Mouse (Mus musculus): ENCODE data around the gene Dpf2. TPM values are rescaled to one million over a fixed set of nuclear protein-coding genes. Genes with fewer than 3 reads are reported as not detected.

Dpf2 gene
- polyA plus RNA-seq, 1 experiment from 2014 or later = 128 TPM

- no peak overlapping the region; the same call in 1 of the 2 replicates for H3K27ac ChIP-seq
Observed at GRCm38 (mm10) chr19:5929634-5930596, 17.1 kb upstream of the Dpf2 start.

GRCm38 (mm10) chr19:5928546-5928945 lies 15.7 kb upstream of the Dpf2 start:
- H3K9me3 ChIP-seq = no peaks in the 10 kb centered on the region
- no peak overlapping the region for H3K4me3 ChIP-seq
- H3K36me3 ChIP-seq = no peaks in the 10 kb centered on the region
- no peak overlapping the region for H3K27ac ChIP-seq
- H3K4me2 ChIP-seq = no peak overlapping the region
- ATAC-seq (ENCODE audit: low FRiP score) = no peak
- H3K27me3 ChIP-seq = peaks cover 8% of the 10 kb centered on the region; the same call in 1 of the 2 replicates
- WGBS = 71% methylated on average over 3 of the region's 3 CpGs
- H3K9ac ChIP-seq = no peak overlapping the region
- peaks cover 29% of the 10 kb centered on the region for H3K4me1 ChIP-seq (replicated peaks)

More at GRCm38 (mm10) chr19:5929634-5930596, 17.1 kb upstream of the Dpf2 start:
- H3K9ac ChIP-seq = no peak overlapping the region
- peaks cover 8% of the 10 kb centered on the region; the same call in 1 of the 2 replicates for H3K27me3 ChIP-seq
- no peaks in the 10 kb centered on the region for H3K36me3 ChIP-seq
- ATAC-seq (ENCODE audit: low FRiP score) = no peak
- 71% methylated on average over 14 of the region's 14 CpGs for WGBS
- no peak overlapping the region for H3K4me3 ChIP-seq
- H3K9me3 ChIP-seq = no peaks in the 10 kb centered on the region
- no peak overlapping the region for H3K4me2 ChIP-seq
- peaks cover 24% of the 10 kb centered on the region for H3K4me1 ChIP-seq (replicated peaks)

- no peaks in the 10 kb centered on the region for H3K9me3 ChIP-seq
- WGBS = 85% methylated on average over 6 of the region's 6 CpGs
Observed at GRCm38 (mm10) chr19:5928104-5928503, 15.3 kb upstream of the Dpf2 start.

GRCm38 (mm10) chr19:5927532-5927931 lies 14.7 kb upstream of the Dpf2 start:
- Histone ChIP-seq H3K4me1 (replicated peaks) (peaks cover 39% of the 10 kb centered on the region), H3K9me3 (no peaks in the 10 kb centered on the region), H3K4me3 (no peak overlapping the region), H3K27ac (no peak overlapping the region), H3K9ac (no peak overlapping the region), H3K36me3 (no peaks in the 10 kb centered on the region), H3K27me3 (peaks cover 8% of the 10 kb centered on the region; the same call in 1 of the 2 replicates), H3K4me2 (no peak overlapping the region)
- 78% methylated on average over 8 of the region's 8 CpGs for WGBS
- ATAC-seq (ENCODE audit: low FRiP score) = no peak

More at GRCm38 (mm10) chr19:5928104-5928503, 15.3 kb upstream of the Dpf2 start:
- Histone ChIP-seq H3K4me1 (replicated peaks) (peaks cover 33% of the 10 kb centered on the region), H3K4me3 (no peak overlapping the region), H3K9ac (no peak overlapping the region), H3K36me3 (no peaks in the 10 kb centered on the region), H3K27ac (no peak overlapping the region), H3K4me2 (no peak overlapping the region), H3K27me3 (peaks cover 8% of the 10 kb centered on the region; the same call in 1 of the 2 replicates)
- no peak for ATAC-seq (ENCODE audit: low FRiP score)

GRCm38 (mm10) chr19:5927026-5927425 lies 14.2 kb upstream of the Dpf2 start:
- no peak for ATAC-seq (ENCODE audit: low FRiP score)
- 74% methylated on average over 11 of the region's 11 CpGs for WGBS
- H3K9me3 ChIP-seq = no peaks in the 10 kb centered on the region
- peaks cover 44% of the 10 kb centered on the region for H3K4me1 ChIP-seq (replicated peaks)
- H3K36me3 ChIP-seq = no peaks in the 10 kb centered on the region
- no peak overlapping the region for H3K27ac ChIP-seq
- H3K27me3 ChIP-seq = peaks cover 10% of the 10 kb centered on the region; the same call in 1 of the 2 replicates
- H3K4me3 ChIP-seq = no peak overlapping the region
- H3K9ac ChIP-seq = no peak overlapping the region
- H3K4me2 ChIP-seq = no peak overlapping the region

DNA sequence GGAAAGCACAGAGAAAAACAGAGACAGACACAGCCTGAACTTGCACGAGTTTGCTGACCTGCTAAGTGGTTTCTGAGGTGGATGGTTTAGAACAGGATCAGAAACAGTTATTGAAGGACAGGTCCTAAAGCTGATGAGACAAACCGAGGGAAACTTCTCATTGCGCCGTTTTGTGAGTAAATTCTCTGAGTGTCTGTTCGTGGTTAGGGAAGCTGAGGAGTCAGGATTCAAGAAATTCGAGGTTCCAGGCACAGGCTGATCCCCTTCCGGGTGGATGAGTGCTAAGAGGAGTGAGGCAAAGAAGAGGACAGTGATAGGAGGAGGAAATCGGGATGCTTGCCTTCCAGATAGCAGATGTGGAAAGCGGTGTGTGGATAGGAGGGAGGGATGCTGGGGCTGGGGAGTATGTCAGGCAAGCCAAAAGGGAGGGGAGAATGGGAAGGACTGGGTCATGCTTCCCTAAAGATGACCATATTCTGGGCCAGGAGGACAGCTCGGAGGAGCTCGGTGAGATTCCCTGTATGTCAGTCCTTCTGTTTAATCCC lies 12.6 kb upstream of the Dpf2 start:
- peak overlapping the region; percentile 83 for H3K9ac ChIP-seq
- peak overlapping the region; percentile 70 for H3K4me3 ChIP-seq
- WGBS = 35% methylated on average over 11 of the region's 11 CpGs
- H3K4me1 ChIP-seq (replicated peaks) = peaks cover 50% of the 10 kb centered on the region
- peak overlapping the region; percentile 85 for H3K27ac ChIP-seq
- peak overlapping the region; percentile 91 for H3K4me2 ChIP-seq
- ATAC-seq (ENCODE audit: low FRiP score) = no peak
- no peaks in the 10 kb centered on the region for H3K9me3 ChIP-seq
- H3K36me3 ChIP-seq = no peaks in the 10 kb centered on the region
- peaks cover 10% of the 10 kb centered on the region; the same call in 1 of the 2 replicates for H3K27me3 ChIP-seq

- peak within 1 kb of the TSS; percentile 83 for H3K9ac ChIP-seq
- H3K27me3 ChIP-seq = peaks cover 10% of the 10 kb centered on the region; the same call in 1 of the 2 replicates
- H3K4me3 ChIP-seq = peak within 1 kb of the TSS; percentile 70
Observed at GRCm38 (mm10) chr19:5924713-5925093, 11.9 kb upstream of the Dpf2 start, which contains the start of gene Cdc42ep2. TSS of gene Cdc42ep2 (minus strand) at chr19:5924816.

GRCm38 (mm10) chr19:5923990-5924712 lies 11.3 kb upstream of the Dpf2 start:
- Histone ChIP-seq H3K36me3 (no peaks in the 10 kb centered on the region), H3K4me1 (replicated peaks) (peaks cover 41% of the 10 kb centered on the region), H3K9me3 (no peaks in the 10 kb centered on the region), H3K4me3 (peak overlapping the region; percentile 70), H3K27me3 (peaks cover 10% of the 10 kb centered on the region; the same call in 1 of the 2 replicates), H3K9ac (peak overlapping the region; percentile 83), H3K27ac (peak overlapping the region; percentile 85), H3K4me2 (peak overlapping the region; percentile 91)
- WGBS = under 1% methylated on average over 38 of the region's 38 CpGs
- ATAC-seq (ENCODE audit: low FRiP score) = peak; percentile 78

More at GRCm38 (mm10) chr19:5924713-5925093, 11.9 kb upstream of the Dpf2 start, which contains the start of gene Cdc42ep2:
- WGBS = 1% methylated on average over 18 of the region's 18 CpGs
- peaks cover 43% of the 10 kb centered on the region for H3K4me1 ChIP-seq (replicated peaks)
- H3K9me3 ChIP-seq = no peaks in the 10 kb centered on the region
- ATAC-seq (ENCODE audit: low FRiP score) = peak; percentile 94
- peak within 1 kb of the TSS; percentile 85 for H3K27ac ChIP-seq
- no peaks in the 10 kb centered on the region for H3K36me3 ChIP-seq
- peak within 1 kb of the TSS; percentile 91 for H3K4me2 ChIP-seq

- H3K9me3 ChIP-seq = no peaks in the 10 kb centered on the region
- no peak for ATAC-seq (ENCODE audit: low FRiP score)
- H3K36me3 ChIP-seq = peaks cover 9% of the 10 kb centered on the region
- WGBS = 97% methylated on average over 3 of the region's 3 CpGs
- peaks cover 10% of the 10 kb centered on the region; the same call in 1 of the 2 replicates for H3K27me3 ChIP-seq
- peak overlapping the region; percentile 49; the same call in 1 of the 2 replicates for H3K9ac ChIP-seq
- peak overlapping the region; percentile 38 for H3K4me2 ChIP-seq
- no peak overlapping the region for H3K27ac ChIP-seq
- H3K4me3 ChIP-seq = no peak overlapping the region
- H3K4me1 ChIP-seq (replicated peaks) = peaks cover 41% of the 10 kb centered on the region
Observed at GRCm38 (mm10) chr19:5922963-5923362, 10.2 kb upstream of the Dpf2 start.

DNA sequence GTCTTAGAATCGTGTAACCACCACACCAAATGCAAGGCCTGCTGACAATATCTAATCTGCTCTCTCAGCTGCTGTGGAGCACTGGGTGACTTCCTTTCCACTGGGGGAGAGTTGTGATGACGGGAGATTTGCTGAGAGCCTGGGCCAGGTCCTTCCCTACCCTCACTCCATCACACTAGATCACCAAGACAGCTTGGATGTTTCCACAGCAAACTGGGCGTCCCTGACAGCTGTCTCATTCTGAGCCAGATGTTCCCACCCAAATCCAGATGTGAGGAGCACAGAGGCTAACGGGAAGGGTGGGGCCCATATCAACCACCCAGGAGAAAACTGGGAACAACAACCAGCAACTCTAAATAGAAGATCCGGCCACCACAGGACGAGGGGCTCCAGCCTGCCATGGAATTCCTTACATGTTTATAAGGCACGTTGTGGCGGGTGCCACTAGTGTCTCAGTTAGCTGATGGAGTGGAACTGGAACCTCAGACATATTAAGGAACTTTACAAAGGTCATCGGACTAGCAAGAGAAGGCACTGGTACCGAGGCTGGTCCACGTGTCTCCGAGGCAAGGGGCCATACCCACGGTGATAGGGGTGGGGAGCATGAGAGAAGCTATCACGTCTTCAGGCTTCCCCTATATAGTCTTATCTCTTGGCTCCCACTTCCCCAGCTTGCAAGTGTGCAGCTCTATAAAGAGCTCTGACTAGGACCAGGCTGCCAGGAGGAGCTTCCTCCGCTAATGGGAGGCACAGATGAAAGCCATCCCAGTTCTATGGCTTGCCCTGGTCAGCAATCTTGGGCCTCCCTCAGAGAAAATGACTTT lies 9.5 kb upstream of the Dpf2 start:
- H3K4me1 ChIP-seq (replicated peaks) = peaks cover 41% of the 10 kb centered on the region
- H3K27ac ChIP-seq = no peak overlapping the region
- no peaks in the 10 kb centered on the region for H3K9me3 ChIP-seq
- no peak for ATAC-seq (ENCODE audit: low FRiP score)
- H3K4me2 ChIP-seq = peak overlapping the region; percentile 38
- peaks cover 10% of the 10 kb centered on the region; the same call in 1 of the 2 replicates for H3K27me3 ChIP-seq
- no peak overlapping the region for H3K4me3 ChIP-seq
- 82% methylated on average over 15 of the region's 15 CpGs for WGBS
- H3K9ac ChIP-seq = peak overlapping the region; percentile 71
- peaks cover 15% of the 10 kb centered on the region for H3K36me3 ChIP-seq

DNA sequence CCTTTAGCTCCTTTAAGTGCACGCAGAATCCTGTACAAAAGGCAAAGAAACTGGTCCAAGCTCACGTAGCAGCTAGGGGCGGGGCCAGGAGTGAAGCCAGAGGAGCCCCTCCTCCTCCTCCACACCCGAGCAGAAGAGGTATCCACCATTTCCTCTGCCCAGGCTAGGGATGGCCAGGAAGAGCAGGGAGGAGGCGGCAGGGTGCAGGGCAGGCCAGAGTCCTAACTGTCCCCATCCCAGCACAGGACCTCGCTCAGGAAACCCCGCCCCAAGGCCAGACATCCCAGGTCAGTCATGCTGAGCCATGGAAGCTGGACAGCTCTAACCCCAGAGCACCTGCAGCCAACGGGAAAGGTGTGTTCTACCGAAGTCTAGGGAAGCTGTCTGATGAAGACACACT lies 8.9 kb upstream of the Dpf2 start:
- Histone ChIP-seq H3K4me2 (peak overlapping the region; percentile 38), H3K9ac (peak overlapping the region; percentile 71), H3K27ac (no peak overlapping the region), H3K4me3 (peak overlapping the region; percentile 12; the same call in 1 of the 2 replicates), H3K36me3 (peaks cover 20% of the 10 kb centered on the region), H3K27me3 (peaks cover 10% of the 10 kb centered on the region; the same call in 1 of the 2 replicates), H3K9me3 (no peaks in the 10 kb centered on the region), H3K4me1 (replicated peaks) (peaks cover 41% of the 10 kb centered on the region)
- 17% methylated on average over 9 of the region's 9 CpGs for WGBS
- ATAC-seq (ENCODE audit: low FRiP score) = no peak
